Mouse (Mus musculus) kidney, embryonic 14.5 days (tissue): ENCODE measurements around the gene Rin2. TPM values are rescaled to one million over a fixed set of nuclear protein-coding genes. Genes with fewer than 3 reads are reported as not detected.
A peak's percentile ranks its signal among the peaks of the same experiment; 100 is the strongest.

Source experiments
- ATAC-seq: fragments of 200-750 bp; cut with Nextera tagmentation; 2 replicates; pipeline ENCODE4 v1.8.0; 2017; ENCODE audit warnings: moderate number of reproducible peaks, mild to moderate bottlenecking, moderate TSS enrichment, moderate library complexity; ENCODE audit not compliant: low FRiP score, low TSS enrichment
- H3K27ac ChIP-seq: fragments of 300-500 bp; sonication (generic); 2 replicates; pipeline ENCODE4 v1.5.1; 2014; ENCODE audit warnings: low read depth, mild to moderate bottlenecking, low read length, moderate library complexity, mixed read lengths
- H3K27me3 ChIP-seq: fragments of 300-500 bp; sonication (generic); 2 replicates; pipeline ENCODE4 v1.6.1; 2014; ENCODE audit warnings: mild to moderate bottlenecking, low read length; ENCODE audit not compliant: control insufficient read depth, insufficient read depth
- H3K36me3 ChIP-seq: fragments of 300-500 bp; sonication (generic); 2 replicates; pipeline ENCODE4 v1.6.1; 2014; ENCODE audit warnings: low read length, mixed read lengths; ENCODE audit not compliant: control insufficient read depth, insufficient read depth
- H3K4me1 ChIP-seq: fragments of 300-500 bp; sonication (generic); 2 replicates; pipeline ENCODE4 v1.6.1; 2014; ENCODE audit warnings: low read length, mixed read lengths; ENCODE audit not compliant: control insufficient read depth, insufficient read depth
- H3K4me2 ChIP-seq: fragments of 300-500 bp; sonication (generic); replicated peaks from 2 replicates; pipeline ENCODE4 v1.6.1; 2014; ENCODE audit warnings: low read depth, mild to moderate bottlenecking, low read length
- H3K4me3 ChIP-seq: fragments of 300-500 bp; sonication (generic); 2 replicates; pipeline ENCODE4 v1.5.1; 2014; ENCODE audit warnings: mild to moderate bottlenecking, low read length
- H3K9ac ChIP-seq: fragments of 300-500 bp; sonication (generic); 2 replicates; pipeline ENCODE4 v1.6.1; 2014; ENCODE audit warnings: low read depth, mild to moderate bottlenecking, low read length, moderate library complexity
- H3K9me3 ChIP-seq: fragments of 300-500 bp; sonication (generic); 2 replicates; pipeline ENCODE4 v1.6.1; 2016; ENCODE audit warnings: low read length; ENCODE audit not compliant: control insufficient read depth
- WGBS: fragments of 180-500 bp; shearing (Covaris S2); extraction: QIAGEN DNeasy Blood & Tissue Kit; methylation state at CpG from one replicate; pipeline ENCODE4 v1.1.7; 2014; 5-methylcytosine and 5-hydroxymethylcytosine counted together
- polyA plus RNA-seq: library from polyadenylated mRNA; unstranded; fragments of >200 nt; fragmentation: Nextera tagmentation; extraction: Ambion mirVana; gene quantifications from 2 replicates; pipeline ENCODE4 v1.2.1, GENCODE M21; 2014

Rin2 gene
- polyA plus RNA-seq, 1 experiment from 2014 or later = 36.3 TPM

DNA sequence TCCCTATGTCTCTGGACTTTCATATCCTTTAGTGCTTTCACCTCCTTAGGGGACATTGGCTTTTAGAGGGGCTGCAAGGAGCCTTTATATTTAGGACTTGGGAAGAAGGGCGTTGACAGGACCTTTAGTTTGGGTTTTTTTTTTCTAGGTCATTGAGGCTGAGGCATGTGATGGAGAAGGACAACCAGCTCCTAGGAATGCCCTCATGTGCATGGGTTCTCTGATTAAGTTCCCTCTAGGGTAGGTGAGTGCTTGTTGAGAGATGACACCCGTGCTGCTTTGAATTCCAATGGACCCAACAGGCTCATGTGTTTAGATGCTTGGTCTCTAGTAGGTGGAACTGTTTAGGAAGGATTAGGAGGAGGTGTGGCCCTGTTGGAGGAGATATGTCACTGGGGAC lies 1.9 kb downstream of the Rin2 start:
- peaks cover 43% of the 10 kb centered on the region for H3K4me1 ChIP-seq
- peak overlapping the region; percentile 81 for H3K27ac ChIP-seq
- 0 out of 2 replicates have a peak overlapping the region, but pooled peaks have one; percentile 13 for H3K9ac ChIP-seq
- H3K4me2 ChIP-seq = peak overlapping the region; percentile 50
- ATAC-seq = no peak
- peak overlapping the region; percentile 53; the same call in 1 of the 2 replicates for H3K4me3 ChIP-seq
- no peaks in the 10 kb centered on the region; the same call in 1 of the 2 replicates for H3K36me3 ChIP-seq
- WGBS = 32% methylated on average over 2 of the region's 2 CpGs
- peaks cover 5% of the 10 kb centered on the region; the same call in 1 of the 2 replicates for H3K9me3 ChIP-seq
- H3K27me3 ChIP-seq = no peaks in the 10 kb centered on the region

GRCm38 (mm10) chr2:145680141-145680540 lies 5.1 kb downstream of the Rin2 start:
- Histone ChIP-seq H3K36me3 (no peaks in the 10 kb centered on the region; the same call in 1 of the 2 replicates), H3K9me3 (peaks cover 5% of the 10 kb centered on the region; the same call in 1 of the 2 replicates), H3K9ac (no peak overlapping the region), H3K27me3 (no peaks in the 10 kb centered on the region), H3K27ac (peak overlapping the region; percentile 37; the same call in 1 of the 2 replicates), H3K4me1 (peaks cover 56% of the 10 kb centered on the region), H3K4me3 (no peak overlapping the region), H3K4me2 (no peak overlapping the region)
- no peak; the same call in 1 of the 2 replicates for ATAC-seq
- WGBS = 27% methylated on average over 2 of the region's 2 CpGs

DNA sequence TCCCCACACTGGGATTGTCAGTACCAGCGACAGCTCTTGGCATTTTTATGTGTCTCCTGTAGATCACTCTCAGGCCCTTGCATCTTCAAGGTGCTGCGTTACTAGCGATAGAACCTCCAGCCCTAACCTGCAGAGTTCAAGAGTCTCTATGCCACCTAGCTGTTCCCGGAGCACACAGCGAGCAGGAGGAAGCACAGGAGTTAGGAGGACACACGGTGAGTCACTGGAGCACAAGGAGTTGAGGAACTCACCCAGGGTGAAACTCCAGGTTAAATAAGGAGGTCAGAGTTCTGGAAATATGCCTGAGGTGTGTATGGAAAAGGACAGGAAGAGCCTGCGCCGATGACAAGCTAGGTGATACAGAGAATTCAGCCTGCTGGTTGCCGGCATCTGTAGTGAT lies 5.7 kb downstream of the Rin2 start:
- Histone ChIP-seq H3K27me3 (no peaks in the 10 kb centered on the region), H3K36me3 (no peaks in the 10 kb centered on the region; the same call in 1 of the 2 replicates), H3K4me1 (peaks cover 56% of the 10 kb centered on the region), H3K27ac (peak overlapping the region; percentile 37; the same call in 1 of the 2 replicates), H3K9me3 (peaks cover 5% of the 10 kb centered on the region; the same call in 1 of the 2 replicates), H3K4me3 (no peak overlapping the region), H3K4me2 (no peak overlapping the region), H3K9ac (no peak overlapping the region)
- WGBS = 58% methylated on average over 9 of the region's 9 CpGs
- no peak for ATAC-seq

- H3K27ac ChIP-seq = no peak overlapping the region
- H3K9me3 ChIP-seq = peaks cover 5% of the 10 kb centered on the region; the same call in 1 of the 2 replicates
- H3K36me3 ChIP-seq = no peaks in the 10 kb centered on the region; the same call in 1 of the 2 replicates
- no peaks in the 10 kb centered on the region for H3K27me3 ChIP-seq
- no peak overlapping the region for H3K4me3 ChIP-seq
- WGBS = 89% methylated on average over 4 of the region's 4 CpGs
- no peak for ATAC-seq
- peaks cover 53% of the 10 kb centered on the region for H3K4me1 ChIP-seq
- no peak overlapping the region for H3K9ac ChIP-seq
- no peak overlapping the region for H3K4me2 ChIP-seq
These were observed 6.6 kb downstream of the Rin2 start for GRCm38 (mm10) chr2:145681626-145682025.

GRCm38 (mm10) chr2:145682924-145683323 lies 7.9 kb downstream of the Rin2 start:
- Histone ChIP-seq H3K27ac (peak overlapping the region; percentile 42; the same call in 1 of the 2 replicates), H3K4me1 (peaks cover 44% of the 10 kb centered on the region)

DNA sequence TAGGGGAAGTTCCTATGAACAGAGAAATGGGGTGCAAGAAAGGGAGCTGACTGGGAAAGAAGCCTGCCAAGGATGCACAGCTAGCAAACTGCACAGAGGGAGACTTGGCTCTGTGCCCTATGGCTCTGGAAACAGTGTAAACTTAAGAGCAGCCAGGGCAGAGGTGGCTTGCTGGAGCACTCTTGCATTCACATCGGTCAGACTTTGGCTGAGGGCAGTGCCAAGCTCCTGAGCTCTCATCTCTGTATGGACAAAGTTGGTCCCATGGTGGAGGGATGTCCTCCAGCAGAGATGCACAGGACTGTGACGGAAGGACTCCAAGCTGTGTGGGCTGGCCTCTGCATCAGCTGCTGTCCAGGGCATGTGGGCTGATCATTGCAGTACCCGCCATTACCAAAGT lies 8.5 kb downstream of the Rin2 start:
- Histone ChIP-seq H3K36me3 (no peaks in the 10 kb centered on the region), H3K27me3 (no peaks in the 10 kb centered on the region), H3K9me3 (no peaks in the 10 kb centered on the region), H3K4me1 (peaks cover 43% of the 10 kb centered on the region), H3K27ac (peak overlapping the region; percentile 37; the same call in 1 of the 2 replicates), H3K4me3 (no peak overlapping the region), H3K4me2 (no peak overlapping the region), H3K9ac (no peak overlapping the region)
- WGBS = 59% methylated on average over 3 of the region's 3 CpGs
- ATAC-seq = no peak

More at GRCm38 (mm10) chr2:145682924-145683323, 7.9 kb downstream of the Rin2 start:
- Histone ChIP-seq H3K36me3 (no peaks in the 10 kb centered on the region; the same call in 1 of the 2 replicates), H3K9me3 (no peaks in the 10 kb centered on the region), H3K4me2 (no peak overlapping the region), H3K27me3 (no peaks in the 10 kb centered on the region), H3K4me3 (no peak overlapping the region), H3K9ac (no peak overlapping the region)
- no peak for ATAC-seq
- 27% methylated on average over 3 of the region's 3 CpGs for WGBS

DNA sequence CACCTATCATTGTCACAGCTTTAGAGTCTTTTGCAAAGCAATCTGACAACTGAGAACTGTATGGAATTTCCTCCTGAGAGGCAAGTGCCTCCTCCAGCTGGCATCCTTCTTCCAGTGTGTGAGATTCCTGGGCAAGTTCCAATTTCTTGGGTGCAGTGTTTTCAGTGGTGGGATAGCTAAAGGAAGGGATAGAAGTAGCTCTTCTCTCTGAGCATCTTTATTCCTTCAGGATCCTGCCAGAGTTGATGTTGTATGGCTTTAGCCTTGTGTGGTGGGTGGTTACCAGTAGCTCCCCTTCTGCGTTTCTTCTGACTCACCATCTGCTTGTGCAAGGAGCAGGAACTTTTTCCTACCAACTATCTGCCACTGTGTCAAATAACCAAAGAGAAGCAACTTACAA lies 9.1 kb downstream of the Rin2 start:
- Histone ChIP-seq H3K27me3 (no peaks in the 10 kb centered on the region), H3K4me1 (peaks cover 39% of the 10 kb centered on the region), H3K4me2 (no peak overlapping the region), H3K36me3 (no peaks in the 10 kb centered on the region), H3K9ac (no peak overlapping the region), H3K4me3 (no peak overlapping the region), H3K9me3 (no peaks in the 10 kb centered on the region), H3K27ac (no peak overlapping the region)
- ATAC-seq = no peak
- 86% methylated on average over 1 of the region's 1 CpGs for WGBS

GRCm38 (mm10) chr2:145684891-145685290 lies 9.9 kb downstream of the Rin2 start:
- Histone ChIP-seq H3K4me1 (peaks cover 39% of the 10 kb centered on the region), H3K27ac (no peak overlapping the region), H3K9ac (no peak overlapping the region), H3K36me3 (no peaks in the 10 kb centered on the region), H3K27me3 (no peaks in the 10 kb centered on the region), H3K4me2 (no peak overlapping the region), H3K4me3 (no peak overlapping the region), H3K9me3 (no peaks in the 10 kb centered on the region)
- 78% methylated on average over 8 of the region's 8 CpGs for WGBS
- ATAC-seq = no peak

DNA sequence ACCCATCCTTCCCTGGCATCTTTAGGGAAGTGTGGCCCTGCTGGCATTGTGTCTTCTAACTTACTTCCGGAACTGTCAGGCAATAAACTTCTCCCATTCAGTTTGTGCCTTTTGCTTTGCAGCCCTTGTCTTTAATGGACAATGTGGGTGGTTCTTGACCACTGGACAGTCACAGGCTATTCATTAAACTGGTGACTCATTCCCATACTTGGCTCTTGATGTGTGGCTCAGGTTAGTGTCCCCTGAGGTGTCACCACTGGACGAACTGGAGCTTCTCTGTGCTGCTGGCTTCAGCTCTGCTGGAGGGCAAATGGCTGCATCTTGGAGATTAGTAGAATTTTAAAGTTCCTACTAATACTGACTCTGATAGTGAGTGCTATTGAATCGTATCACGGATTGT lies 11.0 kb downstream of the Rin2 start:
- no peak overlapping the region for H3K27ac ChIP-seq
- no peaks in the 10 kb centered on the region for H3K27me3 ChIP-seq
- H3K4me3 ChIP-seq = no peak overlapping the region
- ATAC-seq = no peak
- H3K9me3 ChIP-seq = no peaks in the 10 kb centered on the region
- H3K4me1 ChIP-seq = peaks cover 31% of the 10 kb centered on the region
- no peaks in the 10 kb centered on the region for H3K36me3 ChIP-seq
- no peak overlapping the region for H3K9ac ChIP-seq
- WGBS = 84% methylated on average over 4 of the region's 4 CpGs
- H3K4me2 ChIP-seq = no peak overlapping the region
